Mouse (Mus musculus): ENCODE results near the gene Tmem218. TPM values are rescaled to one million over a fixed set of nuclear protein-coding genes. Genes with fewer than 3 reads are reported as not detected.

Tmem218 gene
- polyA plus RNA-seq, 1 experiment from 2014 or later: 3.8 TPM

GRCm38 (mm10) chr9:37188024-37188423 is 20.0 kb upstream of the Tmem218 start:
- ATAC-seq (ENCODE audit: low read depth): no peak
- H3K4me1 ChIP-seq (replicated peaks): no peaks in the 10 kb centered on the region
- no peaks in the 10 kb centered on the region for H3K9me3 ChIP-seq (replicated peaks)
- no peaks in the 10 kb centered on the region for H3K27me3 ChIP-seq
- H3K36me3 ChIP-seq: no peaks in the 10 kb centered on the region
- no peak overlapping the region for H3K27ac ChIP-seq
- no peak for DNase-seq
- 72% methylated on average over 3 of the region's 3 CpGs for WGBS (ENCODE audit: insufficient replicate concordance)
- H3K4me3 ChIP-seq (replicated peaks): no peak overlapping the region
- H3K4me2 ChIP-seq: no peak overlapping the region
- no peak overlapping the region for H3K9ac ChIP-seq

- Histone ChIP-seq H3K27ac (no peak overlapping the region), H3K4me3 (replicated peaks) (no peak overlapping the region), H3K4me2 (no peak overlapping the region), H3K9ac (no peak overlapping the region), H3K4me1 (replicated peaks) (no peaks in the 10 kb centered on the region), H3K9me3 (replicated peaks) (no peaks in the 10 kb centered on the region), H3K36me3 (no peaks in the 10 kb centered on the region), H3K27me3 (no peaks in the 10 kb centered on the region)
- no peak for ATAC-seq (ENCODE audit: low read depth)
- 53% methylated on average over 4 of the region's 4 CpGs for WGBS (ENCODE audit: insufficient replicate concordance)
- no peak for DNase-seq
Measured at GRCm38 (mm10) chr9:37197067-37197466, 11.0 kb upstream of the Tmem218 start.

GRCm38 (mm10) chr9:37200414-37200813 is 7.6 kb upstream of the Tmem218 start:
- Histone ChIP-seq H3K27me3 (no peaks in the 10 kb centered on the region), H3K27ac (no peak overlapping the region), H3K36me3 (no peaks in the 10 kb centered on the region), H3K4me1 (replicated peaks) (no peaks in the 10 kb centered on the region; the same call in 1 of the 2 replicates), H3K4me3 (replicated peaks) (no peak overlapping the region), H3K4me2 (no peak overlapping the region), H3K9ac (no peak overlapping the region), H3K9me3 (replicated peaks) (no peaks in the 10 kb centered on the region)
- ATAC-seq (ENCODE audit: low read depth) (no peak), DNase-seq (no peak)
- 61% methylated on average over 5 of the region's 5 CpGs for WGBS (ENCODE audit: insufficient replicate concordance)

- Histone ChIP-seq H3K4me3 (replicated peaks) (no peak overlapping the region), H3K27me3 (no peaks in the 10 kb centered on the region), H3K4me1 (replicated peaks) (peaks cover 12% of the 10 kb centered on the region), H3K9me3 (replicated peaks) (no peaks in the 10 kb centered on the region), H3K27ac (no peak overlapping the region), H3K4me2 (no peak overlapping the region), H3K9ac (no peak overlapping the region), H3K36me3 (no peaks in the 10 kb centered on the region)
- ATAC-seq (ENCODE audit: low read depth) (no peak), DNase-seq (no peak)
- 65% methylated on average over 5 of the region's 5 CpGs for WGBS (ENCODE audit: insufficient replicate concordance)
Measured at GRCm38 (mm10) chr9:37203884-37204283, 4.1 kb upstream of the Tmem218 start.

- 72% methylated on average over 13 of the region's 13 CpGs for whole genome bisulfite sequencing (ENCODE audit: insufficient replicate concordance)
- H3K36me3 ChIP-seq: no peaks in the 10 kb centered on the region
- H3K27me3 ChIP-seq: no peaks in the 10 kb centered on the region
- DNase-seq (no peak), ATAC-seq (ENCODE audit: low read depth) (no peak)
- H3K27ac ChIP-seq: no peak overlapping the region
- H3K4me2 ChIP-seq: no peak overlapping the region
- no peak overlapping the region for H3K9ac ChIP-seq
- peaks cover 10% of the 10 kb centered on the region for H3K4me1 ChIP-seq (replicated peaks)
- no peak overlapping the region for H3K4me3 ChIP-seq (replicated peaks)
- H3K9me3 ChIP-seq (replicated peaks): no peaks in the 10 kb centered on the region
Measured at GRCm38 (mm10) chr9:37213060-37213738, 5.2 kb downstream of the Tmem218 start.

GRCm38 (mm10) chr9:37214327-37215060 is 6.5 kb downstream of the Tmem218 start:
- WGBS (ENCODE audit: insufficient replicate concordance): 71% methylated on average over 9 of the region's 9 CpGs
- Histone ChIP-seq H3K27me3 (no peaks in the 10 kb centered on the region), H3K27ac (no peak overlapping the region), H3K9me3 (replicated peaks) (no peaks in the 10 kb centered on the region), H3K36me3 (no peaks in the 10 kb centered on the region), H3K4me1 (replicated peaks) (no peaks in the 10 kb centered on the region), H3K9ac (no peak overlapping the region), H3K4me3 (replicated peaks) (no peak overlapping the region), H3K4me2 (no peak overlapping the region)
- ATAC-seq (ENCODE audit: low read depth): peak; percentile 64
- no peak for DNase-seq

- Histone ChIP-seq H3K27me3 (no peaks in the 10 kb centered on the region), H3K36me3 (no peaks in the 10 kb centered on the region), H3K9me3 (replicated peaks) (no peaks in the 10 kb centered on the region), H3K9ac (no peak overlapping the region), H3K4me1 (replicated peaks) (no peaks in the 10 kb centered on the region), H3K4me2 (no peak overlapping the region), H3K4me3 (replicated peaks) (no peak overlapping the region), H3K27ac (no peak overlapping the region)
- WGBS (ENCODE audit: insufficient replicate concordance): 75% methylated on average over 8 of the region's 8 CpGs
- ATAC-seq (ENCODE audit: low read depth): no peak
- DNase-seq: no peak
Measured at GRCm38 (mm10) chr9:37220755-37221154, 12.7 kb downstream of the Tmem218 start.

GRCm38 (mm10) chr9:37225581-37225980 is 17.6 kb downstream of the Tmem218 start:
- Histone ChIP-seq H3K27ac (no peak overlapping the region), H3K4me2 (no peak overlapping the region), H3K36me3 (no peaks in the 10 kb centered on the region), H3K9me3 (replicated peaks) (no peaks in the 10 kb centered on the region), H3K9ac (no peak overlapping the region), H3K4me1 (replicated peaks) (no peaks in the 10 kb centered on the region), H3K27me3 (no peaks in the 10 kb centered on the region), H3K4me3 (replicated peaks) (no peak overlapping the region)
- no peak for DNase-seq
- ATAC-seq (ENCODE audit: low read depth): no peak
- 57% methylated on average over 1 of the region's 1 CpGs for WGBS (ENCODE audit: insufficient replicate concordance)

- Histone ChIP-seq H3K36me3 (no peaks in the 10 kb centered on the region), H3K4me1 (replicated peaks) (no peaks in the 10 kb centered on the region), H3K9me3 (replicated peaks) (no peaks in the 10 kb centered on the region), H3K27me3 (no peaks in the 10 kb centered on the region), H3K27ac (no peak overlapping the region), H3K4me3 (replicated peaks) (no peak overlapping the region), H3K4me2 (no peak overlapping the region), H3K9ac (no peak overlapping the region)
- DNase-seq (no peak), ATAC-seq (ENCODE audit: low read depth) (peak; percentile 64)
- WGBS (ENCODE audit: insufficient replicate concordance): 0% methylated on average over 1 of the region's 1 CpGs
Measured at GRCm38 (mm10) chr9:37229880-37230325, 21.9 kb downstream of the Tmem218 start.

GRCm38 (mm10) chr9:37230486-37231195 is 22.6 kb downstream of the Tmem218 start:
- DNase-seq (no peak), ATAC-seq (ENCODE audit: low read depth) (no peak)
- Histone ChIP-seq H3K27ac (no peak overlapping the region), H3K9me3 (replicated peaks) (no peaks in the 10 kb centered on the region), H3K4me2 (no peak overlapping the region), H3K36me3 (no peaks in the 10 kb centered on the region), H3K9ac (no peak overlapping the region), H3K4me3 (replicated peaks) (no peak overlapping the region), H3K4me1 (replicated peaks) (no peaks in the 10 kb centered on the region), H3K27me3 (no peaks in the 10 kb centered on the region)
- 69% methylated on average over 9 of the region's 9 CpGs for WGBS (ENCODE audit: insufficient replicate concordance)
